Mouse (Mus musculus): ENCODE measurements around the gene Cntnap2.
"Not testable (repeated sequence)": the region's sequence is repeated elsewhere in the genome, so short reads cannot be mapped to it uniquely, and the experiment has no call there.

The Cntnap2 gene

DNA sequence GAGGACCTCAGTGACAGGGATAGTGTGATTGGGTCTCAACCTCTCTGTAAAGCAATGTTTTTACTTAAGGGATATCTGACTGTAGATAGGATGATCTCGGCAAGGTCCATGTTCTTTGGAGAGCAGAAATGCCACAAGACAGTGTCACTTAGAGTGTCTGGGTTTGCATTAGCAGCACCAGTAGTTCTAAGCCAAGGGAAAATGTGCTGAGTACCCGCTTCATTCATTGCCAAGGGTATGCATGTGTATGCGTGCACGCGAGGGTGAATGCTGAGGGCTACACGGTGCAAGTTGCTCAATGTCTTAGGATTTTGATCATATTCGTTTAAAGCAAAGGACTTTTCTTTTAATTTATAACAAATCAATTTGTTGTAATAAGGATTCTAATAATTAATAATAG lies 2185.5 kb downstream of the Cntnap2 start:
- no peak for DNase-seq (ENCODE audit: low read depth)

DNA sequence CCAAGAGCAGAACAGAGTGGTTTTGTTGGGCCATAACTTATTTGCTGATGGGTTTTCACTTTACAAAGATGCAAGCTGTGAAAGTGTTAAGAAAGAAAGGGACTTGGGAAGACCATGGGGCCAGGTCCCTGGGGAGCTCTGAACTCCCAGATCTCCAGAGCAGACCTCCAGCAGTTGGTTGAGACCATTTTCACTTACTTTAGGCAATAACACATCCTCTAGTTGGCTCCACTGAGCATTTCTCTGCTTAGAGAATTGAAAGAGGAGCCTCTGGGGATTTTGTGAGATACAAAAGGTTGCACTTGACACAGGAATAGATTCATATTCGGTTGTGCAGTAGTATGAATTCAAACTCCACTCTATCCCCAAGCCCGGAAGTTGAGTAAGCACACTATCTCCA lies 2196.1 kb downstream of the Cntnap2 start:
- no peak for DNase-seq (ENCODE audit: low read depth)

DNA sequence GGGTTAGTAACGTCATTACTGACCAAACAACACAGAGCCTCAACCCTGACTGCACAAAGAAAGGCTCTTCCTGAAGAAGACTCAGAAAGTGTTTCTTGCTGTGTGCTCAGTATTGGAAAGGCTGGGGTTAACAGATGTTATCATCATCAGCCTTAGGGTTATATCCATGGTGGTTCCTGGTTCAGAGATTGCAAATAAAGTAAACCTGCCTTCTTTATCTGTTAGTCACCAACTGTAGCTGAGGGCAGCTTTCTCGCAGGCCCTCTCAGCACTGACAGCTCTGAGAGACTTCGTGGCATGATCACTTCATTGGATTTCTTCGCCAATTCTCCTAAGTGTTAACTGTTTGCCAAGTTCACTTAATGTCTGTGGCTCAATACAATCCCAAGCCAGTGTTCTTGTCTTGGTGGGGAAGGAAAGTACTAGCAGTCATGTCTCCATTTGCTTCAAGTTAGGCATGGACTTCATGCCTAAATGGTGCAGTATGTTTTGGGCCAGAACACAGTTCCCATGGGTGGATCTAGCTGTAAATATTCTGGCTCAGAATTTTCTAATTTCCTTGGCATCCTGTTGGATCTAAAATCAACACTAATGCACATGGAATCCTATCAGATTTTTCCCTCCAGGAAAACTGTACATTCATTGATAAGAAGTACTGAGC lies 2197.2 kb downstream of the Cntnap2 start:
- DNase-seq (ENCODE audit: low read depth): no peak

DNA sequence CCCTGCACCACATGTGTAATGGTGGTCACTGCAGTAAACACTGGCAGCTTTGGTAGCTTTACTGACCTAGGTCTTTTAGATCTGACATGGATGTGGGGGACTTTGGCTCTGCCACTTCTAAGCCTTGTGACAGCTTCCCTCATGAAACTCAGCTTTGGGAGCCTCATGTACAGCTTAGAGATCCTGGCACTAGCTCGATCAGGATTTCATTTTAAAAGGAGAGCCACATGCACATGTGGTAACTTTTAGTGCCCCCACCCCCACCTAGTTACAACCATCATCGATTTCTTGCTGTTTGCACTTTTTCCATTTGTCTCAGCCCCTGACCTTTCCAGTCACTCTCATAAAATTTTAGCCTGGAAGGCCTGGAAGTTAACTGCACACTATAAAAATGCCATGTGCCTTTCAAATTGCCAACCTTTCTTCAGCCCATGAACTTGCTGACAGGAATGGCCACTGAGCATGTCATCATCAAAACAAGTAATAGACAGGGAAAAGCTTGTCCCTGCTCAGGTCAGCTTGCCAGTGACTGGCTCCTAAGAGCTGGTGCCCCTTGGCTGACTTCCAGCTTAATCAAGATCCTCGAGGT lies 2197.9 kb downstream of the Cntnap2 start:
- DNase-seq (ENCODE audit: low read depth): no peak

DNA sequence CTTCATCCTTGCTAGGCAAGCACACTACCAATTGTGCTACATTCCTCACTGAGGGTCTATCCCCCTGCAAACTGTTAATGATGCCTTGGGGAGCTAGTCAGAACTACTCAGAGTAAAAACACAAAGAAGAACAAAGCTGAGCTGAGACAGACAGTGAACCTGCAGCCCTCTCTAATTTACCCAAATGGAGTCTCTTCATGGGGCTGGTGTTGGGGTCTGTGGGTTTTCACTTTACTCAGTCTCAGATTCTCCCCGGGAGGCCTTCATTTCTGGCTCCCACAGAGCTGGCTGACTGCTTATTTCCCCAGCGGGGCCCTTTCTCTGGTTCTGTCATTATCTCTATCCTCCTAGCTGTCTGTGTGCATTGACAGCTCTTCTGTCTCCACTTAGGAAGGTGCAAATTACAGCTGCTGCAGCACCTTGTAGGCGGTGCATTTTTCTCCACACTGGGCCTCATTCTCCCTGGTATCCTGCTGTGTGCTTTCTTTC lies 2200.5 kb downstream of the Cntnap2 start:
- no peak for DNase-seq (ENCODE audit: low read depth)

DNA sequence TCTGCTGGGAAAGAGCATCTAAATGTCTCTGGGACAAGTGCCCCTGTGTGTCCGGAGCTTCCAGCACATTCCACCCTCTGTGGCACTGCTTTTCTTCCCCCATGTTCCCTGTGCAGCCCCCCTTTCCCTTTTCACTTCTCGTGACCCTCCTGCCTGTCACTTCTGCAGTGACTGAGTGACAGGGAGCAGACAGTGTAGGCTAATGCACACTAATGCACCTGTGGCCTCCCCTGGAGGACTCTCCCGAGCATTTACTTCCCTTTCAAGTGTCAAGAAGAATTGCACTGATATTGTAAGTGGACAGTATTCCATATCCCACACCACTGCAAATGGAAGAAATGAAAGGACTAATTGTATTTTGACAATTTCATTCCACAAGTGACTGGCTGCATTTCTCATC lies 2208.1 kb downstream of the Cntnap2 start:
- no peak for DNase-seq (ENCODE audit: low read depth)

DNA sequence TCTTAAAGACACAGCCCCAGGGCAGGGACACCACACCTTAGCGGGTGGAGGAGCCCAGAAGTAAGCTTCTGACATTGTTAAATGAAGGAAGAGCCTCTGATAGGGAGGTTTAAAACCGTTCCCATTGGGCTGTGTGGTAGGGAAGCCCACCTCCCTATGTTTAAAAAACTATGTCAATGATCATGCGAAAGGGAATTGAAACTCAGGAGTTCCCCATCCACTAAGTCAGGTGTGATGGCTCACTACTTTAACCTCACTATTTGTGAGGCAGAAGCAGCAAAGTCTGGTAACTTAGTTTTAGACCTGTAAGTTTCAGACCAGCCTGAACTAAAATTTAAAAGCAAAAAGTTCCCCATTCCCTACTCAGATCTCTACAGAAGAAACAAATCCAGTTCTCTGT lies 2210.3 kb downstream of the Cntnap2 start:
- DNase-seq (ENCODE audit: low read depth): no peak

DNA sequence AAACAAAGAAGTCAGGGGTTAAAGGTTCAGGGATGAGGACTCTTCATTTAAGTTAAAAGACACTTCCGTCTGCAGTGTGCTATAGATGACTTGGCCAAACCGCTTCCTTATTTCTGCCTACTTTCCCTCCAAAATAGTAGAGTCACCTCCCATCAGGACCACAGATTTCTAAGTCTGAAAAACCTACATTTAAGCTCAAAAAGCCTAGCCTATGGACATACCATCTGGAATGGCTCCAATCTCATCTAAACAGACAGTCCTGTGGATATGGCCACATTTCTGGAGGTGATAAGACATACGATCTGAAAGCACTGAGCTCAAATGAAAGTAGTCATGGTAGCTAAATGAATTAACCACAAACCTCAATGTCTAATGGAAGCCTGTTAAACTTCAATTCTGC lies 2212.4 kb downstream of the Cntnap2 start:
- no peak for DNase-seq (ENCODE audit: low read depth)

DNA sequence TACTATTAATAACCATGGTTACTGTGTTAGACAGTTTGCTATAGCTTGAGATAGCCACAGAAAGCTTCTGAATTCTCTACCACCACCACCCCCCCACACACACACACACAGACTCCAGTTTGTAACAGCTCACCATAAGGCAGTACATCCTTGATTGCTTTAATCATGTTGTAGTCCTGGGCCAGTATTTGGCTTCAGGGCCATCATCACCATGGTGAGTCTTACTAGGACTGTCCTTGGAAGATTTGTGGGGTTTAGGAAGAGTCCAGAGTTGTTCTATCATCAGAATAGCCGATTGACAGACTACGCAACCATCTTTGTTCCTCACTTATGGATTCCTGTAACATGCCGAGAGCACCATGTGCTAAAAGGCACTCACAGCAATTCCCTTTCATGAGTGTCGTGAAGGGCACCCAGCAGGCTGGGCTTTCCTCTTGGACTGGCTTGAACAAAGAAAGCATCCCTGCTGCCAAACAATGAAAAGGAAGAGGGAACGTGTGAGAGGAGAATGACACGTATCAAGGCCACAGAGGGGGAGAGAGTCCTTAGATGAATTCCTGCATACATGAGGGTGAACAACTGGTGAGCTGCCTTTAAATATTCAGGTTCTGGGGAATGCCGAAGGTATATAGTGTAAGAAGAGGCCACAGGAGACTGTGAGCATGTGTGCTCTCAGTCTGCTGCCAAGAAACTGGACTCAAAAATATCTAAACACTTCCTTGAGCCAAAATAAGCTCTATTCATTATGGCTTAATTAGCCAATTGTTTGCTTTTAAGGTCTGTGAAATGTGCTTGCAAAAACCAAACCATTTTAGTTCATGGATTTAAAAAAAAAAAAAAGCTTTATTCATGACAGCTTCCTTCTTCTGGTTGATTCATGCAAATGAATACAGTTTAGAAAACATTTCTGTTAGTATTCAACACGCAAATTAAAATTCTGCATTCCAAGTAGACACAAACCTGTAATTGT lies 2213.7 kb downstream of the Cntnap2 start:
- no peak for DNase-seq (ENCODE audit: low read depth)

DNA sequence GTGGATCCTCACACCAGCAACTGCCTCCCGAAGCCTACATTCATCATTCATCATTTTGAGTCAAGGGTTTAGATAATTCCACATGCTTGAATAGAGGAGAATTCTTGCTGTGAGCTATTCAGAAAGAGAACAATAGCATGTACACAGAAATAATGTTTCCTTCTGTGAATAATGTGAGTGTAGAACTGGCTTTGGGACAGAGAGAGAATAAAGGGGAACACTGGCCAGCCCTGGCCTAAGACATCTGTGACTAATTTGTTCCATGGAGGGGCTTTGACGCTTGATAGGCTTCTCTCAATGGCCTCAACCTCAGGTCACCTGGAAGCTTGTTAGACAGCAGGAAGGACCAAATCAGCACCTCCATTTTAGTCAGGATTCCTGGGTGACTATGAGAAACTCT lies 2215.9 kb downstream of the Cntnap2 start:
- no peak for DNase-seq (ENCODE audit: low read depth)

DNA sequence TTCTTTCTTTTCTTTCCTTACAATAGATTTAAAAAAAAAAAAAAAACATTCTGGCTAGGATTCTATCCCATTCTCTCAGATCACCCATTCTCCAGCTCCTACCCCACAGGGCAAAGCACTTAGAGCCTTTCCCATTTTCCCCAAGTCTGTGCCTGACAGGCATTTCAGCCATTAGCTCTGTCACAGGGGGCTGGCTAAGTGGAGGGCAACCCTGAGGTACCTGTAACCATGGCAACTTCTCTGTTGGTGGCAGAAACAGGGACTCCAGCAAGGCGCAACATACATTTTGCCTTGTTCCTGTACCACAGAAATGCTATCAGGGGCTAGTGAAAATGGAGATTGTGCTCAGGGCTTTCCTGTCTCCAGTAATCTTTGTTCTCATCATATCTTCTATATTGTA lies 2220.0 kb downstream of the Cntnap2 start:
- no peak for DNase-seq (ENCODE audit: low read depth)

DNA sequence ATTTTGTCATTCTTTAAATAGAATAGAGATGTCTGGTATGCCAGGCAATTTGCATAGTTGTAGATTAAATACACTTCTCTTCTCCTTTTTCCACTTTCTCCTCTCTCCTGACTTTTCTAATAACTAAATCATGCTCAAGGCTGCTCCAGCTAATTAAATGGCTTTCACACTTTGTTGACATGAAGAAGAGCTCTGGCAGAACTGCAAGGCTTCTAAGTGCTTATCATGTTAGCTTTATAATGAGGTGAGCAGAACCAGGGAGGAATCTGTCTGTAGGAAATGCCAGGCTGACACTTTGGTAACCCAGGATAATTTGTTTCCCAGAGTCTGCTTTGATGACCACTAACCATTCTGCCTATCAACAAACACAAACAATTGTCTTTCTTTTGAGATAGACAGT lies 2222.4 kb downstream of the Cntnap2 start:
- no peak for DNase-seq (ENCODE audit: low read depth)

DNA sequence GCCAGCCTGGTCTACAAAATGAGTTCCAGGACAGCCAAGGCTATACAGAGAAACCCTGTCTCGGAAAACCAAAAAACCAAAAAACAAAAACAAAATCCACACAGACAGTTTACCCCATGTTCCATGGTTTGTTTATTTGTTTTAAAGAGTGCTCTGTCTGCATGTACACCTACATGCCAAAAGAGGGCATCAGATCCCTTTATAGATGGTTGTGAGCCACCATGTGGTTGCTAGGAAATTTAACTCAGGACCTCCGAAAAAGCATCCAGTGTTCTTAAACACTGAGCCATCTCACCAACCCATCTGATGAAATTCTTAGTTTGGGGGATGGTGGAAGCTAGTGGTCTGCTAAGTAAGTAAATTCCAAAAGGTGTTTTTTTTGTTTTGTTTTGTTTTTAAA lies 2225.6 kb downstream of the Cntnap2 start:
- DNase-seq (ENCODE audit: low read depth): peak; percentile 7

DNA sequence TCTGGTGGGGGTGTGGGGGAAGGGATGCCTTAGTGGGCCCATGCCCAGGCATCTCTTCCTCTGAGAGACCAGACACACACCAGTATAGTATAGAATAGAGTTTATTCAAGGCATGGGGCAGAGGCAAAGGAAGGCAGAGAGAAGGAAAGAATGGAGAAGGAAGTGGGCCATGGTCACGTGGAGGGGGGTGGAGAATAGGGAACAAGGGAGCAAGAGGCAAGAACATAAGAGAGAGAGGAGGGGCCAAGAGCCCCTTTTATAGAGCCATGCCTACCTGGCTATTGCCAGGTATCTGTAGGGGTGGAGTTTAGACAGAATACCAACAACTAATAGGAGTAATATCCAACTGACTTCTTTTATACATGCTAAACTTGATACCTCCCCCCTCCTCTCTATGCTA lies 2226.6 kb downstream of the Cntnap2 start:
- no peak for DNase-seq (ENCODE audit: low read depth)

DNA sequence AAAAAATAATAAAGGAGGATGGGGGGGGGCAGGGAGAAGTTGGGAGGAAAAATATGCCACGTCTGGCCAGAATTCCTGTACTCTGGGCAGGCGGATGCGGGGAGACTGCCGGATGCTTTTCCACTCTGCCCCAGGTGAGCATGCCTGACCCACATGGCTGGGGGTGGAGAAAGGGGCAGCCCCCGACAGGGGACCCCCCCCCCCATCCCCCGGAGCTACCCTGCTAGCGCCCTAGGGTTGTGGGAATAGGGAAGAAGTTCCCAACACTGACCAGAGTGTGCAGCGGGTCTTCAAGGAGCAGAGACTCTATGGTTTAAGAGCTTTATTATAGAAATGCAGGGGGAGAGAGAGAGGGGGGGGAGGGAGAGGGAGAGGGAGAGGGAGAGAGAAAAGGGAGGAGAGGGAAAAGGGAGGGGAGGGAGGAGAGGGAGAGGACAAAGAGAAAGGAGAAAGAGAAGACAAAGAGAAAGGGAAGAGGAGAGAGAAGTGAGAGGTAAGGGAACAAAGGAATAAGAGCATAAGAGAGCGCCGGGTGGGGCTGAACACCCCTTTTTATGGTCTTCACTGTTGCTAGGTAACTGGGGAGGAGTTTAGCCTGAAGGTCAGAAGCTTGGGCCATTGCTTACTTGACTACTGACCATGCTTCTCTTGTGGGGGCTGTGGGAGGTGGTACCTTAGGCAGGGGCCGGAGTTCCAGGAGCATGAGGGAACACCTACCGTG lies 2227.2 kb downstream of the Cntnap2 start:
- not testable (repeated sequence) for DNase-seq (ENCODE audit: low read depth)

DNA sequence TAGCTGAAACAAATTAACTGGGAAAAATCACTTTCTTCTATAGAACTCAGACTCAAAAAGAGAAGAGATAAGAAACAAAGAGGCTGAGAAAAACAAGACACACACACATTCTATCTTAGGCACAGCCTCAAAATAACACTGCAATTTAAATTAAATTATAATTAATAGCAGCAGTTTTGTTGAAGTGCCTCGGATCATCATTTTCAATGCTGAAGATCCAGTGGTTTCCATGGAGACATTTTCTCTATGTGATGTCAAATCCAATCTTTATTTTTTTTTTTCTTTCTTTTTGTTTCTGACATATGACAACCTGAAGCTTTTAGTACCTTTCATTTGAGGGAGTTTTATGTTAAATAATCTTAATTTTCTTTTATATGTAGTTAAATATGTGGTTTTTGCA lies 2228.6 kb downstream of the Cntnap2 start:
- no peak for DNase-seq (ENCODE audit: low read depth)

DNA sequence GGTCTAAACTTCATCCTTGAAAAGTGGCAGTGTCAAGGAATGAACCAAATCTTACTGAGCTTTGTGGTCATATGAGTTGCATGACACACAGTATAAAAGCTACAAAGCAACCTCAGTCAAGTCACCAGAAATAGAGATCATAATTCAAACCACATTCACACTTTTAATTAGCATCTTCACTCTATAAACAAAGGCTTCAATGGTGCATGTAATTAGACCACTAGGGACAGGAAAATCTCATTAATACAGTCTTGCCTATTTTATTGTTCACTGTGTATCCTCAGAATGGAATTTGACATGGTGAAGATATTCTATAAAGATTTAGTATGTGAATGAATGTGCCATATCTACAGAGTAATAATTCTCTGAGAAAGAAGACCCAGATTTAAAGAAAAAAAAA lies 2232.8 kb downstream of the Cntnap2 start:
- no peak for DNase-seq (ENCODE audit: low read depth)

DNA sequence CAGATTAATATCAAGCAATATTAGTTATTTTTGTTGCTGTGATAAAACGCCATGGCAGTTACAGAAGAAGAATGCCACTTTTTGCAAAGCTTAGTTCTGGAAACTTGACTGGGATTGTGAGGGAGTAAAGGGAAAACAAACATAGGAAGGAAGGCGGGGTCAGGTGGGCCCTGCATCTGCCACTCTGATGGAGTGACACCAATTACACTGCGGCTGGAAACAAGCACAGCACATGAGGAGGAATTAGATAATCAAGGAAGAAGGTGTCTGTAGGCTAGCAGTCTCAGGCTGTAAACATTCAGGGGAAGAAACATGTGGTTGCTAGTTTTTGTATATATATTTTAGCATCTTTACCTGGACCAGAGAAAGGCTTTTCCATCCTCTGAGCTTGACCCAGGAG lies 2233.3 kb downstream of the Cntnap2 start:
- no peak for DNase-seq (ENCODE audit: low read depth)

DNA sequence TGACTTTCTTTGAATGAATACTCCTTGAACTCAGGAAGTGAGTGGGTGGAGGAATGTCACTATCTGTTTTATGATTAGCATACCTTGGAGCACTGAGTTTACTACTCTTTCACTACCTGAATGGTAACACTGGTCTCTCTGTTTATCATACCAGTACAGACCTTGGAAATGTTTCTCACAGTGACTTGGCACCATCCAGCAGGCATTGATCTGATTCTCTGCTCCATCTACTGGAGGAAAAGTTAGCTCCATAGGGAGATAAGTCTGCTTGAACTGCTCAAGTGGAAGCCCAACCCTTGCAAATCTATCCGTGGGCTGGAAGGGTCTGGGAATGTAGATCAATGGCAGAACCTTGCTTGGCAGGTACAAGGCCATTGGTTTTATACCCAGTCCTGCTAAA lies 2235.3 kb downstream of the Cntnap2 start:
- DNase-seq (ENCODE audit: low read depth): no peak

DNA sequence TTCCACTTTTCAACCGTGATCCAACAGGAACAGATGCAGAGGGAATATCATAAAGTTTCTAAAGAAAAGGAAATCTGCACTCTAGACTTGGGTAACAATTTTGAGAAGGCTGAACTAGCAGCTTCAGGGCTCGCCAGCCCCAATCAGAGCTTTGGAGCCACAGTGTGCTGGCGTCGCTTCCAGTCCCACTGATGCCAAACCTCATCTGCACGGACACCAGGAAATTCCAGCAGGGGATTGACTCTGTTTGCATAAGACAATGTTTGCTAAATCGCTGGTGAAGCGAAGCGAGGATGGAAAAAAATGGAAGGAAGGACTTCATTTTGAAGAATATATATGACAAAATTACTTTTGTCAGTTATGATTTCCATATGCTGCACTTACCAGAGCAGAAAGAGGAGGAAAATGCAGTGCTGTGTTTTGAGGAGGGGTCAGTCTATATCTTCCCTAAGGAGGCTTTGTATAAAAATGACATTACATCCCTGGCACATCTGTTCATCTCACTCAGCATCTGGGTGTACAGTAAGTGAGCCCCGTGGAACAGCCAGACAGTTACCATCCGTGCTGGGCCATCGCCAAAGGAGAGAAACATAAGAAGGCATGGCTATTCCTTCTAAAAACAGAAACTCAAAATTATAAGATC lies 2245.8 kb downstream of the Cntnap2 start:
- no peak for DNase-seq (ENCODE audit: low read depth)

DNA sequence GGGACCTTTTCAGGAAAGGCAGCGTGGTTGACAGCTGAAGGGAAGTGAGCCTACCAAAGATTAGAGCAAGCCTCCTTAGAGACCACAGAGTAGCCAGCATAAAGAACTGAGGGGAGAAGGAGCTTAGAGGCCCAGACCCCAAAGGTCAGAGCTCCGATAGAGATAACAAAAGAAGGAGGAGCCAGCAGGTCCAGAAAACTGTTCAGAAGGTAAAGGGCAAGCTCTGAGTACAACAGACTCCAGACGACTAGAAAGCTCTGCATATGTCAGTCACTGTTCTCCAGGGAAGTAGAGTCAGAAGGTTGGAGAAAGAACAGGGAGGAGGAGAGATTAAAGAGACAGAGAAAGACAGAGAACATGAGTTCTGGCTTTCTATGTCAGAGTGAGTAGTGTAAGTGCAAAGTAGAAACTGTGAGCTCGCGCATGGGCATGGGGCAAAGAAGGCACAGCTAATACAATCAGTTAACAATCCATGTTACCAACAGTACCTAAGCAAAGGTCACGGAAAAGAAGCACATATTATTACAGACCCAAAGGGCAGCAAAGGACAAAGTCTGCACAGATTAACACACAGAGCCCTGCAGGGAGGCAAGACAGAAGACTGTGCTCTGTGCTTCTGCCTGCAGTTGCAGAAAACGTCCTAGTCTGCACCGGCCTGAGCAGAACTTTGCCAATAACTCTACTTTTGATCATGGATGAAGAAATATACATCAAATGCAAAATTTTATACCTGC lies 2247.1 kb downstream of the Cntnap2 start:
- DNase-seq (ENCODE audit: low read depth): no peak
